ENCODE assay signal across 10 mouse cellular contexts in genomic region chr11:115176399-115177190, GRCm38 (mm10). TPM values are rescaled to one million over a fixed set of nuclear protein-coding genes. Genes with fewer than 3 reads are reported as not detected.
DNase-seq lines count a peak whose midpoint lies in the region; ATAC-seq and TF ChIP-seq lines count a peak whose summit lies in the region.
"Had no signal": no experiment of that assay in that cellular context is flagged by ENCODE, and none has a peak within 500 bp of the region (broad histone marks: within the 10 kb centered on the region; RNA-seq: fewer than 3 reads in every experiment).

No protein-coding gene starts in this region.

- 62% methylated on average over 24 of the region's 24 CpGs for WGBS in forebrain, embryonic 10.5 days
- 63% methylated on average over 24 of the region's 24 CpGs for WGBS in forebrain, embryonic 11.5 days
- 58% methylated on average over 24 of the region's 24 CpGs for WGBS in intestine, postnatal 0 days
- WGBS in neural tube, embryonic 15.5 days, result 79% methylated on average over 24 of the region's 24 CpGs

- no peak for ATAC-seq in forebrain, embryonic 11.5 days (replicated peaks; ENCODE audit: low FRiP score)
- ATAC-seq in intestine, postnatal 0 days, result no peak
- ATAC-seq in neural tube, embryonic 15.5 days (ENCODE audit: low FRiP score), result no peak

- no peak for DNase-seq in forebrain, embryonic 10.5 days (ENCODE audit: extremely low spot score, low spot score)
- DNase-seq in forebrain, embryonic 11.5 days (ENCODE audit: low spot score), result no peak
- no peak for DNase-seq in layer of hippocampus, adult 2 months (ENCODE audit: low spot score in 2 of 2)
- DNase-seq in layer of hippocampus, postnatal 25 days (ENCODE audit: extremely low spot score in 1 of 2, low spot score in 1 of 2), result no peak
- no peak for DNase-seq in natural killer cell, adult 2 months (ENCODE audit: low spot score in 2 of 2)
- DNase-seq in cerebellum, adult 9-10 months, result no peak
- DNase-seq: lung, postnatal 14 days had no signal

- no peak overlapping the region for H3K9ac ChIP-seq in forebrain, embryonic 11.5 days (ENCODE audit: low read length)
- 0 out of 2 replicates have a peak overlapping the region, but pooled peaks have one; percentile 31 for H3K9ac ChIP-seq in intestine, postnatal 0 days (ENCODE audit: low read depth, low read length)
- H3K9ac ChIP-seq in neural tube, embryonic 15.5 days (replicated peaks), result no peak overlapping the region
- H3K9ac ChIP-seq: embryonic facial prominence, embryonic 15.5 days had no signal

- TF ChIP-seq CTCF in layer of hippocampus, adult 2 months (conservative IDR thresholded peaks at IDR 0.05), result no peak
- TF ChIP-seq CTCF in intestine, postnatal 0 days (IDR thresholded peaks at IDR 0.05; ENCODE audit: low read depth), result no peak

- H3K4me3 ChIP-seq in forebrain, embryonic 10.5 days, result peak overlapping the region; percentile 5; the same call in 1 of the 2 replicates
- H3K4me3 ChIP-seq in forebrain, embryonic 11.5 days (ENCODE audit: low read depth, low read length), result no peak overlapping the region
- no peak overlapping the region for H3K4me3 ChIP-seq in layer of hippocampus, adult 2 months
- H3K4me3 ChIP-seq in intestine, postnatal 0 days (ENCODE audit: low read depth, low read length), result no peak overlapping the region
- no peak overlapping the region for H3K4me3 ChIP-seq in neural tube, embryonic 15.5 days (replicated peaks)
- H3K4me3 ChIP-seq: embryonic facial prominence, embryonic 15.5 days had no signal

- H3K9me3 ChIP-seq in forebrain, embryonic 10.5 days, result no peaks in the 10 kb centered on the region
- no peaks in the 10 kb centered on the region for H3K9me3 ChIP-seq in forebrain, embryonic 11.5 days (ENCODE audit: control insufficient read depth, low read length)
- no peaks in the 10 kb centered on the region for H3K9me3 ChIP-seq in intestine, postnatal 0 days (ENCODE audit: control insufficient read depth)
- no peaks in the 10 kb centered on the region for H3K9me3 ChIP-seq in neural tube, embryonic 15.5 days (replicated peaks)
- H3K9me3 ChIP-seq: embryonic facial prominence, embryonic 15.5 days had no signal

- peaks cover 78% of the 10 kb centered on the region for H3K4me1 ChIP-seq in forebrain, embryonic 10.5 days
- H3K4me1 ChIP-seq in forebrain, embryonic 11.5 days (replicated peaks; ENCODE audit: control insufficient read depth, insufficient read depth, low read length), result peaks cover 32% of the 10 kb centered on the region
- peaks cover 37% of the 10 kb centered on the region for H3K4me1 ChIP-seq in intestine, postnatal 0 days (replicated peaks; ENCODE audit: control insufficient read depth, insufficient read depth, low read length)
- H3K4me1 ChIP-seq in neural tube, embryonic 15.5 days, result peaks cover 72% of the 10 kb centered on the region

- no peak overlapping the region for H3K4me2 ChIP-seq in forebrain, embryonic 11.5 days (ENCODE audit: low read depth, low read length, severe bottlenecking)
- peak overlapping the region; percentile 63 for H3K4me2 ChIP-seq in intestine, postnatal 0 days (replicated peaks; ENCODE audit: low read depth)
- peak overlapping the region; percentile 5; the same call in 1 of the 2 replicates for H3K4me2 ChIP-seq in neural tube, embryonic 15.5 days
- H3K4me2 ChIP-seq: embryonic facial prominence, embryonic 15.5 days had no signal

- H3K36me3 ChIP-seq in forebrain, embryonic 10.5 days (replicated peaks), result peaks cover 24% of the 10 kb centered on the region
- H3K36me3 ChIP-seq in forebrain, embryonic 11.5 days (ENCODE audit: control insufficient read depth, insufficient read depth, low read length), result no peaks in the 10 kb centered on the region
- H3K36me3 ChIP-seq in intestine, postnatal 0 days (ENCODE audit: control insufficient read depth, insufficient read depth), result peaks cover 45% of the 10 kb centered on the region; the same call in 1 of the 2 replicates
- no peaks in the 10 kb centered on the region for H3K36me3 ChIP-seq in neural tube, embryonic 15.5 days
- H3K36me3 ChIP-seq: embryonic facial prominence, embryonic 15.5 days had no signal

- H3K27ac ChIP-seq in forebrain, embryonic 10.5 days, result peak overlapping the region; percentile 77
- no peak overlapping the region for H3K27ac ChIP-seq in forebrain, embryonic 11.5 days (ENCODE audit: low read depth, low read length)
- peak overlapping the region; percentile 55; the same call in 1 of the 2 replicates for H3K27ac ChIP-seq in layer of hippocampus, adult 2 months
- peak overlapping the region; percentile 94 for H3K27ac ChIP-seq in intestine, postnatal 0 days (ENCODE audit: low read depth, low read length)
- peak overlapping the region; percentile 54 for H3K27ac ChIP-seq in neural tube, embryonic 15.5 days (replicated peaks)
- H3K27ac ChIP-seq: embryonic facial prominence, embryonic 15.5 days had no signal

- H3K27me3 ChIP-seq in forebrain, embryonic 10.5 days (ENCODE audit: poor library complexity, severe bottlenecking), result peaks cover 61% of the 10 kb centered on the region
- H3K27me3 ChIP-seq in forebrain, embryonic 11.5 days (ENCODE audit: control insufficient read depth, insufficient read depth, low read length), result peaks cover 4% of the 10 kb centered on the region; the same call in 1 of the 2 replicates
- H3K27me3 ChIP-seq in intestine, postnatal 0 days (replicated peaks; ENCODE audit: control insufficient read depth, insufficient read depth, low read length), result no peaks in the 10 kb centered on the region
- peaks cover 2% of the 10 kb centered on the region; the same call in 1 of the 2 replicates for H3K27me3 ChIP-seq in neural tube, embryonic 15.5 days (replicated peaks)

RNA-seq across cellular contexts. Expression of gene Tmem104, which starts 10.7 kb away (rescaled TPM):
- polyA plus RNA-seq in forebrain, embryonic 10.5 days (2016; fragmentation: Nextera tagmentation; extraction: Ambion mirVana), result 8.7 and 8.8 TPM in 2 replicates
- 8.8 and 9.2 TPM in 2 replicates for polyA plus RNA-seq in forebrain, embryonic 11.5 days (2014; fragmentation: Nextera tagmentation; extraction: Ambion mirVana)
- 10 to 100 TPM; 18.1 to 20.1 TPM for total RNA-seq in layer of hippocampus, adult 2 months (2021)
- total RNA-seq in layer of hippocampus, postnatal 25 days (2021), result 10 to 100 TPM; 19.0 to 19.4 TPM
- 19.2 and 20.1 TPM in 2 replicates for polyA plus RNA-seq in intestine, postnatal 0 days (2015; fragmentation: Nextera tagmentation; extraction: Ambion mirVana)
- 11.7 TPM in 2 replicates for polyA plus RNA-seq in neural tube, embryonic 15.5 days (2015; fragmentation: Nextera tagmentation; extraction: Ambion mirVana)

RNA-seq across cellular contexts. Expression of gene Nat9, which starts 11.1 kb away (rescaled TPM):
- polyA plus RNA-seq in forebrain, embryonic 10.5 days (2016; fragmentation: Nextera tagmentation; extraction: Ambion mirVana), result 16.9 and 20.6 TPM in 2 replicates
- polyA plus RNA-seq in forebrain, embryonic 11.5 days (2014; fragmentation: Nextera tagmentation; extraction: Ambion mirVana), result 13.8 and 16.0 TPM in 2 replicates
- 10 to 100 TPM; 20.5 to 20.6 TPM for total RNA-seq in layer of hippocampus, adult 2 months (2021)
- 10 to 100 TPM; 16.6 to 21.3 TPM for total RNA-seq in layer of hippocampus, postnatal 25 days (2021)
- polyA plus RNA-seq in intestine, postnatal 0 days (2015; fragmentation: Nextera tagmentation; extraction: Ambion mirVana), result 35.0 and 35.7 TPM in 2 replicates
- 22.0 and 22.8 TPM in 2 replicates for polyA plus RNA-seq in neural tube, embryonic 15.5 days (2015; fragmentation: Nextera tagmentation; extraction: Ambion mirVana)

RNA-seq across cellular contexts. Expression of gene Slc9a3r1, which starts 13.5 kb away (rescaled TPM):
- polyA plus RNA-seq in forebrain, embryonic 10.5 days (2016; fragmentation: Nextera tagmentation; extraction: Ambion mirVana), result 36.6 and 38.1 TPM in 2 replicates
- polyA plus RNA-seq in forebrain, embryonic 11.5 days (2014; fragmentation: Nextera tagmentation; extraction: Ambion mirVana), result 34.3 and 35.2 TPM in 2 replicates
- 10 to 100 TPM; 67.3 to 74.6 TPM for total RNA-seq in layer of hippocampus, adult 2 months (2021)
- total RNA-seq in layer of hippocampus, postnatal 25 days (2021), result 10 to 100 TPM; 74.8 to 76.3 TPM
- polyA plus RNA-seq in intestine, postnatal 0 days (2015; fragmentation: Nextera tagmentation; extraction: Ambion mirVana), result 679 and 754 TPM in 2 replicates
- 45.5 and 80.6 TPM in 2 replicates for polyA plus RNA-seq in neural tube, embryonic 15.5 days (2015; fragmentation: Nextera tagmentation; extraction: Ambion mirVana)

RNA-seq across cellular contexts. Expression of gene Cd300lf, which starts 42.8 kb away (rescaled TPM):
- 0.09 and 0.10 TPM in 2 replicates for polyA plus RNA-seq in forebrain, embryonic 10.5 days (2016; fragmentation: Nextera tagmentation; extraction: Ambion mirVana)
- not detected in 2 replicates for polyA plus RNA-seq in forebrain, embryonic 11.5 days (2014; fragmentation: Nextera tagmentation; extraction: Ambion mirVana)
- total RNA-seq in layer of hippocampus, adult 2 months (2021), result under 1 TPM; 0.38 to 0.49 TPM
- under 1 TPM; 0.35 to 0.39 TPM for total RNA-seq in layer of hippocampus, postnatal 25 days (2021)
- polyA plus RNA-seq in intestine, postnatal 0 days (2015; fragmentation: Nextera tagmentation; extraction: Ambion mirVana), result 1.1 and 1.3 TPM in 2 replicates
- polyA plus RNA-seq in neural tube, embryonic 15.5 days (2015; fragmentation: Nextera tagmentation; extraction: Ambion mirVana), result 0.20 and 0.27 TPM in 2 replicates
